Mouse (Mus musculus) large intestine, adult 2 months (tissue): Measurements from ENCODE around the gene Gm49510. TPM values are rescaled to one million over a fixed set of nuclear protein-coding genes. Genes with fewer than 3 reads are reported as not detected.

Source experiments
- DNase-seq: peaks from one replicate; pipeline ENCODE4 v3.0.0-alpha.2; 2012; ENCODE audit warnings: low read depth, low spot score
- WGBS: fragments of 180-500 bp; shearing (Covaris S2); methylation state at CpG from one replicate; pipeline ENCODE4 v1.1.7; 2018; 5-methylcytosine and 5-hydroxymethylcytosine counted together
- polyA plus RNA-seq: library from polyadenylated mRNA; depleted of rRNA; stranded (reverse); fragments of >200 nt; gene quantifications from 2 replicates; pipeline ENCODE4 v1.2.3, GENCODE M21; 2012; rRNA removed

Gm49510 gene
- polyA plus RNA-seq, 1 experiment = 0.14 TPM

DNA sequence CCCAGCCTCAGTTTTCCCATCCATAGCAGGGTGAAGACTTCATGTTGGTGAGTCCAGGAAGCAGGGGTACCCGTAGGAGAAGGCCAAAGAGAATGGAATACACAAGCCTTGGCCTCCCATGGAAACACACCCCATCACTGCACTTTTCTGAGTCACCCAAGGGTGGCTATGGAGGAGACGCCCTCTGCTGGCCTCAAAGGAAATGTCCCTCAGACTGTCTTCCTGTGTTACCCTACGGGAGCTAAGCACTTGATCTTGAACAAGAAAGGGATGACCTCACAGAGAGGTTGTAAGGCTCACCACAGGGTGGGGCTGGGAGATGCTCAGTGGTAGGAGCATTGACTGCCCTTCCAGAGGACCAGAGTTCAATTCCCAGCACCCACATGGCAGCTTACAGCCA is 32.1 kb downstream of the Gm49510 start:
- WGBS = 2% methylated on average over 3 of the region's 3 CpGs
- DNase-seq = no peak

DNA sequence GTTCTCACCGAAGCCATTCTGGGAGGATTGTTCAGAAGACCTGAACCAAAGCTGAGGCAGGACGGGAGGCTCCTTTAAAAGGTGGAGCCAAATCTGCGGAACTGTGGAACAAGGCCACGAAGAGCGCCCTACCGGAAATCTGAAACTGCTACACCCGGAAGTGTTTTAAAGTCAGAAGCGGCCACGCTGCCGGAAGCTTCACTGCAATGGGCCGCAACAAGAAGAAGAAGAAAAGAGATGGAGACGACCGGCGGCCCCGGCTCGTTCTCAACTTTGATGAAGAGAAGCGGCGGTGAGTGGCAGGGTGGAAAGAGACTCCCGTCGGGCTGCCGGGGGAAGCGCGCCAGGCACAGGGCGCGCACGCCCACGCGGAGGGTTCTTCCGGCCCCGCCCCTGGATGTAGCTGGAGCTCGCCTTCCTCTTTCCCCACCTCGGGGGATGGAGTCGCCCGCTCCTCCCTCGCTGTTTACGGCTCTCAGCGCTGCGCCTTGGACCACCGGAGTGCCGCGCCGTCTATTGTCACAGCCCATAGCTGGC is 35.4 kb downstream of the Gm49510 start, which contains the start of gene Nol12:
Gene Nol12 (plus strand): TSS at position 150 of the 537 bp plus-strand sequence.
- WGBS = under 1% methylated on average over 42 of the region's 42 CpGs
- DNase-seq = no peak

DNA sequence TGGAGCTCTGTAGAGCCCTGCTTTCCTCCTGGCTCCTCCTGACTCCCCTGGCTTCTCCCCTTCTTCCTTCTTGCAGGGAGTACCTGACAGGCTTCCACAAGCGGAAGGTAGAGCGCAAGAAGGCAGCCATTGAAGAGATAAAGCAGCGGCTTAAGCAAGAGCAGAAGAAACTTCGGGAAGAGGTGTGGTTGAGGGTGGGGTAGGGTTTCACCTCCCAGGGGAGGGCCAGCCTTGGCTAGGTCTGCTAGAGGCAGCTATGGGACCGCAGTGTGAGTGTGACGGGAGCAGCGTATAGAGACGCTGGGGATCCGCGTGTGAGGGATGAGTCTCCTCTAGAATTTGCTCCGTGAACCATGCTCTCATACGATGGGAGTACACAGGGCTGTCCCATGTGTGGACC is 36.9 kb downstream of the Gm49510 start:
- WGBS = 92% methylated on average over 12 of the region's 12 CpGs
- DNase-seq = no peak

DNA sequence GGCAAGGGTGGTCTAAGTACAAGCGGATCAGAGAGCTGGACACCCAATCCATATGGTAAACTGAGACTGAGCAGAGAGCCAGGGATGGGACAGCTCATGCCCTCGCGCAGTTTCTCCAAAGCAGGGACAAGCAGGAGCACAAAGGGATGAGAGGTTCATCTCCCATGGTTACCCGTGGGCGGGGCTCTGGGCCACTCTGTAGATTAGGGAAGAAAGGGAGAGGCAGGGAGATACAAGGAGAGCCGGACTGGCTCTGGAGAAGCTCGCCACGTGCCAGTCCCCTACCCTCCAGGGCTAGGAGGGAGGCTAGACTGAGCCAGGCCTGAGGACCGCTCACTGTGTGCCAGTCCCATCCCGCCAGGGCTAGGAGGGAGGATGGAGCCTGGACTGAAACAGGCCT is 37.8 kb downstream of the Gm49510 start:
- WGBS = 92% methylated on average over 10 of the region's 10 CpGs
- DNase-seq = no peak

DNA sequence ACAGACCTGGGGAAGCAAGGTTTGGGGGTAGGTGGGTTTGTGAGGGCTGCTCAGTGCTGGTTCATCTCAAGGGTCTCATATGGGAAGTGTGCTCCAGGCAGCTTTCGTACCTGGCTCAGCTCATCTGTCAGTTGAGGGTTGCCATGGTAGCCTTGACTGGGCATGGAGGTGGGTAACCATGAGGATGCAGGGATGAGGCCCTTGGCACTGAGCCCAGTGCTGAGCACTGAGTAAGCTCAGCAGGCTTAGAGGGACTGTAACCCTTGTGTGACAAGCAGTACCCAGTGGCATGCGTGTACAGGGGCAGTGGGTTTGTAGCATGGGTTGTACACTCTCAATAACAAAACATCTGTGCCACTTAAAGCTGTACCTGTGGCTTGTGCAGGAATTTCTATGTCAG is 38.5 kb downstream of the Gm49510 start:
- no peak for DNase-seq
- 81% methylated on average over 2 of the region's 2 CpGs for WGBS

DNA sequence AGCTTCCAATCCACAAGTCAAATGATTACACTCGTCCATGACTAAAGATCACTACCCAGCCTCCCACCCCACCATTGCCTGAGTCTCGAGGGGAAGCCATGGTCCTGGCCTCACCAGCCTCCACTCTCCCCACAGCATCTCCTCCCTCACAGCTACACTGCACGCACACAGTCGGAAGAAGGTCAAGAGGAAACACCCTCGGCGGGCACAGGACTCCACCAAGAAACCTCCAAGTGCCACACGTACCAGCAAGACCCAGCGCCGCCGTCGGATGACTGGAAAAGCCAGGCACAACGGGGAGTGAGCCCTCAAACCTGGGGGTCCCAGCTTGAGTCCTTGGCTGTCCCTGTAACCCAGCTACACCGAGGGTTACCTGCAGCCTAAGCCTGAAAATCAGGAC is 40.9 kb downstream of the Gm49510 start:
- WGBS = 91% methylated on average over 13 of the region's 13 CpGs

DNA sequence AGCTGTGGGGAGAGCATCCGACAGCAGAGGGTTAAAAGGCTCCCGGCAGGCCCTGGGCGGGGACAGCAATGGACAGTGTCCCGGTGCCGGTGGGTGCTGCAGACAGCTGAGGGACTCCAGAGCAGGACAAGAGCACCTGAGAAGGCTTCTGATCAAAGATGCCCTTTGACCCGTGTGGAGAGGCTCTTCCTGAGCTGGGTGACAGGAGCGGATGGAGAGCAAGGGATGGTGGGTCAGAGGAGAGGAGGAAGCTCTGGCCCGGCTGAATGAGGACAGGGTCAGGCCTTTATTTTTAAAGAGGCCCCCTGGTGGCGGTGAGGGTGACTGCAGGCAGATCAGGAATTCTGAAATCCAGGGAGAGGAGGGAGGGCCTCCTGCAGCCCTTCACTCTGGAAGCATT is 43.2 kb downstream of the Gm49510 start:
- no peak for DNase-seq
- 4% methylated on average over 9 of the region's 9 CpGs for WGBS

More for the DNA sequence above, 40.9 kb downstream of the Gm49510 start:
- DNase-seq = no peak

DNA sequence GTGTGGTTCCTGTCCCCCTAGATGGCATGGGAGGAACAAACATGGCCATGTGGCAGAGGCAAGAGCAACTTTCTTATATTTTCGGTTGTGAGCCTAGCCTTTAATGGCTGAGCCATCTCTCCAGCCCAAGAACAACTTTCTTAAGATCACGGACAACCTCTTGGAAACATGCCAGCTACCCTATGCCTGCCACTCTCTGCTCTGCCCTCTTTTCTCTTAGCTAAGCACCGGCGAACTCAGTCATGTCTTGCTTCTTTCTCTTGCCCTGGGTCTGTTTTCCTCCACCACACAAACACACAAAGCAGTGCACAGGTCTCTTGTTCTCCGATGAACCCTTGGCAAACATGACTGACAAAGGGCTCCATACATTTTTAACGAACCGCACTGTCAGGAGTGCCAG is 46.8 kb downstream of the Gm49510 start:
- WGBS = 64% methylated on average over 7 of the region's 7 CpGs
- DNase-seq = no peak

DNA sequence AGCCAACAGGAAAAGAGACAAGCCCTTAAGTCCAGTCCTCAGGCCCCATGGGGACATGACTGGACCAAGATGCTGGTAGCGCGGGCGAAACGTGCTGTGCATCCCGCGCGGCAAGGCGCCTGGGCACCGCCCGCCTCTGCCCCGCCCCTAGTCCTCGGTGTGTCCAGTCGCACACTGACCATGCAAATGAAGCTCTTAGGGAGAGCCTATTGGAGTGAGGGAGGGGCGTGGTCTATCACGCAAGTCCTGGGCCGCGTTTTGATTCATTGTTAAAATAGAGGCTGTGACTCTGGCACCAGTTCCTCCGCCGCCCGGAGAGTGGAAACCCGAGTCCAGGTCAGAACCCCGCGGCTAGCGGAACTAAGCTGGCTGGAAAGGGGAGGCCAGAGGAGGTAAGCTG is 48.2 kb downstream of the Gm49510 start, which contains the start of gene Triobp:
Gene Triobp (plus strand): TSS at position 68 of the 400 bp plus-strand sequence.
- DNase-seq = no peak
- under 1% methylated on average over 24 of the region's 24 CpGs for WGBS

DNA sequence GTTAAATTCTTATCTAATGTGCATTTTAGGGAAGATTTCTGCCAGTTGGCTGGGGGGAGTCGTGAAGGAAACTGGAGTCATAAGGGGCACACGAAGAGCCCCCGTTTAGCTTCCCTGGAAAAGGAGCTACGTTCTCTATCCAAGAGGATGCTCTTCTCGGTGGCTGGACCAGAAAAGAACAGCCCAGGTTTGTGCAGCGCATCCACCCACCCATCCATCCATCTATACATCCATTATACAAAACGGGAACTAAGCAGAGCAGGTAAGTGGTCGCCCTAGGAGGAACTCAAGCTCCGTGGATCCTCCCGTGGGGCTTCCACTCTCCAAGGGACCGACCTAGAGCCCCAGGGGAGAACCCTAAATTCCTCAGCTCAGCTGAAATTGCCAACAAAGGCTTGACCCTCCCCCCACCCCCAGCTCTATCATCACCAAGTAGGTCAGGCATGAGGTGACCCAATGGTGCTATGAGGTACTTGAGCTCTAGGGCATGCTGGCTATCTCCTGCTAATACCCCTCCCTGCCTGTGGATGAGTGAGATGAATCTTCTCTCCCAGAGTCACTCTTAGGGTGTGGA is 48.8 kb downstream of the Gm49510 start:
- no peak for DNase-seq
- WGBS = 9% methylated on average over 11 of the region's 11 CpGs

DNA sequence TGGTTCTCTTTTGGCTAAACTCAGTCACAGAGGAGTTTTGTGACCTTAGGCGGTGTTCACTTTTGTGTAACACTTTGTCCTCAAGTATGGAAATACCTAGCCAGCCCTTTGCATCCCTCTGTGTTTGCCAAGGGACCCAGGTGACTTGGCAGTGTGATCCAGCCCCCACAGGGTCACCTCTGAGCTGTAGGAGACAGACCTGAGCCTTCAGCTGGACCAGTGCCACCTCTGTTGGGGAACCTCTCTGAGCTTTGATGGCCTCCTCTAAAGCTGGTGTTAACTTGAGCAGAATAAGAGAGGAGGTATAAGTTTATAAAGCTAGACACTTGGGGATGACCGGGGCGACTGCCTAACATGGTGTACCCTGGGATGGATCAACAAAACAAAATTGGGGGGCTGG is 49.4 kb downstream of the Gm49510 start:
- no peak for DNase-seq
- WGBS = over 99% methylated on average over 3 of the region's 3 CpGs

DNA sequence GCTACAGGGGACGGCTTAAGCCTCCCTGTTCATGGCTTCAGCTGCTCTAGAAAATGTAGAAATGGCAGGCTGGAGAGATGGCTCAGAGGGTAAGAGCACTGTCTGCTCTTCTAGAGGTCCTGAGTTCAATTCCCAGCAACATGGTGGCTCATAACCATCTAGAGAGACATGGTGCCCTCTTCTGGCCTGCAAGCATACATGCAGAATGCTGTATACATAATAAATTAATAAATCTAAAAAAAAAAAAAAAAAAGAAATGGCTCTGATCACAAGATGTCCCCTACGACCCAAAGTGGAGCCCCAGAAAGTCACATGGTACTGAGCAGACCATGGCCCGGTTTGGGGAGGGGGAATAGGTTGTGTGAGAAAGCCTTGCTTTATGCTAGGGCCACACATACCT is 56.2 kb downstream of the Gm49510 start:
- no peak for DNase-seq
- 69% methylated on average over 3 of the region's 3 CpGs for WGBS

DNA sequence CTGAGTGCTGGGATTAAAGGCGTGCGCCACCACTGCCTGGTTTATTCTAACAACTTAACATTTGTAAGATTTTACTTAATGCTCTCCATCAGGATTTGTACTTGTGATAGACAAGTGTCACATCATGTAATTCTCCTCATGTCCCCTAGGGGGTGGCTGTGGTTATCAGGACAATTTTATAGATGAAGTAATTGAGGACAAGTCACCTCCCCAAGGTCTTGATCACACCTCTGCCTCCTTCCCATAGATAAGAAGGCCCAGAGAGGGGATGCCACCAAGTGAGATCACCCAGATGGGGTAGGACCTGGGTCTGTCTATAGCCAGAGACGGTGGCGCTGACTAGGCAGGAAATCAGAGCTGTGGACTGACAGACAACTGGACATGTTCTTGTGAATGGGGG is 56.9 kb downstream of the Gm49510 start:
- no peak for DNase-seq
- 85% methylated on average over 4 of the region's 4 CpGs for WGBS

DNA sequence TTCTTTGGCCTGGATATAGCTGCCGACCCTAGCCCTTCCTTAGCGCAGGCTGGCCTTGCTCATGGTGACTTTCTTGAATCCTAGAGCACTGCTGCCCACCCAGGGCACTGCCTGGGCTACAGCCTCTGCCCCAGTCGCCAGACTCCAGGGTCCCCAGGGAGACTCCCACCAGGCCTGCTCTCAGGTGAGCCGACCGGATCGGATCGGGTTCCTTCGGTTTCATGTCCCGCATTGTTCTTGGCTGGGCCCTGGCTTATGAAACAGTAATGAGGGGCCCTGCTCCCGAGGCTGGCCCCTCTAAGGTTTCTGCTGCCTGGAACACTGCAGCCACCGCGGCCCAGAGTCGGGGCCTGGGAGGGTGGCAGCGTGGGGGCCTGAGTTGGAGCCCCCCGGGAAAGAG is 57.6 kb downstream of the Gm49510 start:
- 69% methylated on average over 15 of the region's 15 CpGs for WGBS
- DNase-seq = no peak

DNA sequence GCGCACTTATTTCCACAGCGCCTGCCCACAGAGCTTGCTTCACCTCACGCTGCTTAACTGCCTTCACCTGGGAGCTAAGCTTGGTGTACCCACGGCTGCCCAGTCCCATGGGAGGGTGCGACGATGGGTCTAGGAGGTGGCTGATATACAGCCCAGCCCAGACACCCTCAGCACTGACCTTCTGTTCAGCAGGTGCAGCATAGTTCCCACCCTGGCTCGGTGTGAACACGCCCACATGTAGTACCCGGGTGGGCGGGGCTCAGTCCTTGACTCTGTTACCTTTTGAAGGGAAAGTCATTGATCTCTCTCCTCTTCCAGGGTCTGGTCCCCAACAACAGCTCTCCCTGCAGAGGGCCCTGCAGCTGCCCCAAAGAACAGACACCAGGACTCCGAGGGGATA is 60.1 kb downstream of the Gm49510 start:
- WGBS = 49% methylated on average over 11 of the region's 11 CpGs

DNA sequence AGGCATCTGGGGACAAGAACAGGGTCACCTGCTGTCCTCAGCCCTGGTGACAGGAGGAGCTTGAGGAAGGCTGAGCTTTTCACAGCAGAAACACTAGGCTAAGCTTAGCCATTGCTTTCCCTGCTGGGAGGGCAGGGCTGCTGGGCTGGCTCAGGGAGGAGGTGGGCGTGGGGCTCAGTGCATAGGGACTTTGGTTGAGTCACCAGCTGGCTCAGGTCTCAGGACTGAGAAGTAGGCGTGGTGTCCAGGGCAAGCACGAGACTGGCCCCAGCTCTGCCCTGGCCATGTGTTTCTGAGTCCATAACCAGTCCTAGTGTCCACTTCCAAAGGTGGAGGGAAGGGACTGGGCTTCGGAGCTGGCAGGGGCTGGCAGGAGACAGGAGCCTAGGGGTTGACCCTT is 60.6 kb downstream of the Gm49510 start:
- DNase-seq = no peak
- WGBS = 27% methylated on average over 4 of the region's 4 CpGs

More for the DNA sequence above, 60.1 kb downstream of the Gm49510 start:
- no peak for DNase-seq

DNA sequence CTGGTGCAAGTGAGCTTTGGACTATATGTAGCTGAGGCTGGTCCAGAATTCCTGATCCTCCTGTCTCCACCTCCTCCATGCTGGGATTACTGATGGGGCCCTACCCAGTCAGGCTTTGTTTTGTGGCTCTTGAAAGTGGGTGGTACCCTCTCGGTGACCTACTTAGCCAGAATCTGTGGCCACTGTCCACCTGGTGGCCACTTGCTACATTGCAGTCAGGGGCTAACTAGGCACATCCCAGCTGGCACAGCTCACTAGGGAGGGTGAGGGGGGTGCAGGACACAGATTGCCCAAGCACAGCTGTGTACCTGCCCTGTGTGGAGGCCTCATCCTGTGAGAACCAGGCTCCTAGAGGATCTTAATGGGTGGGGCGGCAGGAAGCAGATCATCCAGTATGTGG is 63.4 kb downstream of the Gm49510 start:
- no peak for DNase-seq
- WGBS = 13% methylated on average over 2 of the region's 2 CpGs

Other genes starting within 250 kb of the Gm49510 start
- 0.18 and 0.24 TPM in 2 replicates for gene Elfn2, start 180.9 kb upstream of the Gm49510 start, polyA plus RNA-seq
- 8.6 and 8.8 TPM in 2 replicates for gene Mfng, start 126.2 kb upstream of the Gm49510 start, polyA plus RNA-seq
- 19.4 and 24.2 TPM in 2 replicates for gene Card10, start 96.6 kb upstream of the Gm49510 start, polyA plus RNA-seq
- 21.1 and 25.7 TPM in 2 replicates for gene Cdc42ep1, start 57.0 kb upstream of the Gm49510 start, polyA plus RNA-seq
- gene Lgals2, start 44.1 kb upstream of the Gm49510 start, polyA plus RNA-seq = 4,393 and 4,778 TPM in 2 replicates
- gene Gga1, start 22.5 kb upstream of the Gm49510 start, polyA plus RNA-seq = 62.7 and 72.9 TPM in 2 replicates
- gene Sh3bp1, start 101 bp downstream of the Gm49510 start, polyA plus RNA-seq = 24.7 and 35.2 TPM in 2 replicates
- gene Pdxp, start 14.3 kb downstream of the Gm49510 start, polyA plus RNA-seq = 3.6 and 4.0 TPM in 2 replicates
- 233 and 310 TPM in 2 replicates for gene Lgals1, start 27.1 kb downstream of the Gm49510 start, polyA plus RNA-seq
- 18.9 and 19.6 TPM in 2 replicates for gene Nol12, start 35.3 kb downstream of the Gm49510 start, polyA plus RNA-seq
- gene Triobp, start 48.1 kb downstream of the Gm49510 start, polyA plus RNA-seq = 45.2 and 70.2 TPM in 2 replicates
- gene H1f0, start 128.8 kb downstream of the Gm49510 start, polyA plus RNA-seq = 96.0 and 140 TPM in 2 replicates
- 0.33 and 1.0 TPM in 2 replicates for gene Galr3, start 142.2 kb downstream of the Gm49510 start, polyA plus RNA-seq
- gene Ankrd54, start 163.2 kb downstream of the Gm49510 start, polyA plus RNA-seq = 50.8 and 60.9 TPM in 2 replicates
- gene Eif3l, start 175.5 kb downstream of the Gm49510 start, polyA plus RNA-seq = 135 and 171 TPM in 2 replicates
- 9.4 and 15.0 TPM in 2 replicates for gene Micall1, start 209.2 kb downstream of the Gm49510 start, polyA plus RNA-seq
- gene Polr2f, start 241.3 kb downstream of the Gm49510 start, polyA plus RNA-seq = 49.3 and 57.5 TPM in 2 replicates
- 1.6 and 2.1 TPM in 2 replicates for gene 1700088E04Rik, start 241.6 kb downstream of the Gm49510 start, polyA plus RNA-seq